Mouse (Mus musculus): ENCODE results near the gene Col4a3. TPM values are rescaled to one million over a fixed set of nuclear protein-coding genes. Genes with fewer than 3 reads are reported as not detected.

The Col4a3 gene
- polyA plus RNA-seq, 1 experiment from 2014 or later, result 0.59 TPM

DNA sequence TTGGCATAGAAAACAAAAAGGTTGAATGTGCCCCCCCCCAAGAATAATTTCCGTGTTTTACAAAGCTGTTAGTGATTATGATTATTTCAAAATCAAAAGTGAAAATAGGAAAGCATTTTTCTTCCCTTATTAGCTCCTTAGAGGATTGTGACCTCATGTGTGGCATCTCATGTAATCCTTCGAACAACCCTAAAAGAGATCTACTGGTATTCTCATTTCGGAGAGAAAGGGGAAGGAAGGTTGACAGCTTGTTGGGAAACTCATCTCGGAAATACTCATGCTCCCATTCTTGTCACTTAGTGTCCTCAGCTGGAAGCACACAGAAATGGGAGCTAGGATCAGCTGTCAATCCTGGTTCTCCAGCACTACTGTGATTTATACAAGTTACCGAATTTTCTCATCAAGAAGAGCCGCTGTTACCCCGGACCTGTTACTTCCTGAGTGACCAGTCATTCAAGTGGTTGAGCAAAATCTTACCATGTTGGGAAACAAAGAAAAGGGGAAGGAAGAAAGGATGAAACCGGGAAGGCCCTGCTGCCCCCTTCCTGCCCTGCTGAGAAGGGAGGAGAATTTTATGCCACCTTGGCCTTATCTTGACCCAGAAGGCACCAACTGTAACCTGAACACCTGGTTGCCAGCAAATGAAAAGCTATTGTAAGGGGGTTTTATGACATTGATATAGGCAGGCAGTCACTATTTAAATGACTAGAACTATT lies 174.9 kb downstream of the Col4a3 start:
- Histone ChIP-seq H3K36me3 (ENCODE audit: control insufficient read depth, insufficient read depth) (peaks cover 7% of the 10 kb centered on the region), H3K27ac (ENCODE audit: low read length) (no peak overlapping the region), H3K4me3 (ENCODE audit: low read length) (no peak overlapping the region), H3K4me1 (ENCODE audit: control insufficient read depth, insufficient read depth, low read length) (peaks cover 2% of the 10 kb centered on the region; the same call in 1 of the 2 replicates), H3K9me3 (replicated peaks; ENCODE audit: control insufficient read depth, low read length) (no peaks in the 10 kb centered on the region), H3K9ac (ENCODE audit: low read length) (no peak overlapping the region), H3K27me3 (ENCODE audit: control insufficient read depth, insufficient read depth, low read length) (no peaks in the 10 kb centered on the region), H3K4me2 (ENCODE audit: low read depth, low read length) (no peak overlapping the region)
- no peak for ATAC-seq (replicated peaks; ENCODE audit: extremely low read depth, insufficient read depth, low FRiP score)
- WGBS, result 86% methylated on average over 8 of the region's 8 CpGs

DNA sequence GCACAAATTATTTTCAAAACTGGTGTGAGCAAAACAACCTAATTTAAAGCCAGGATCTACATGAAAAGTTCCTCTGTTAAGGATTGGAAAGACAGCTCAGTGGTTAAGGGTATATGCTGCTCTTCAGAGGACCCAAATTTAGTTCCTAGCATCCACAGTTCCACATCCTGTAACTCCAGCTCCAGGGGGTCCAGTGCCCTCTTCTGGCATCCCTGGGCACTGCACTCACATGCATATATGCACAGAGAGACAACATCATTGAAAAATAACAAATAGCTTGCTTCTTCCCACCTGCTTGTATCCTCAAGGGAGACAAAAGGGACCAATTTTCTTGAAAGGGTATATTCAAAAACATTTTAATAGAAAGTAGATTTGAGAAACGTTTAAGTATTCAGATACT lies 175.6 kb downstream of the Col4a3 start:
- no peaks in the 10 kb centered on the region for H3K27me3 ChIP-seq (ENCODE audit: control insufficient read depth, insufficient read depth, low read length)
- H3K4me3 ChIP-seq (ENCODE audit: low read length), result no peak overlapping the region
- peaks cover 3% of the 10 kb centered on the region; the same call in 1 of the 2 replicates for H3K4me1 ChIP-seq (ENCODE audit: control insufficient read depth, insufficient read depth, low read length)
- H3K36me3 ChIP-seq (ENCODE audit: control insufficient read depth, insufficient read depth), result peaks cover 7% of the 10 kb centered on the region
- 81% methylated on average over 1 of the region's 1 CpGs for WGBS
- no peak overlapping the region for H3K4me2 ChIP-seq (ENCODE audit: low read depth, low read length)
- H3K9me3 ChIP-seq (replicated peaks; ENCODE audit: control insufficient read depth, low read length), result no peaks in the 10 kb centered on the region
- no peak for ATAC-seq (replicated peaks; ENCODE audit: extremely low read depth, insufficient read depth, low FRiP score)
- H3K9ac ChIP-seq (ENCODE audit: low read length), result no peak overlapping the region
- no peak overlapping the region for H3K27ac ChIP-seq (ENCODE audit: low read length)

DNA sequence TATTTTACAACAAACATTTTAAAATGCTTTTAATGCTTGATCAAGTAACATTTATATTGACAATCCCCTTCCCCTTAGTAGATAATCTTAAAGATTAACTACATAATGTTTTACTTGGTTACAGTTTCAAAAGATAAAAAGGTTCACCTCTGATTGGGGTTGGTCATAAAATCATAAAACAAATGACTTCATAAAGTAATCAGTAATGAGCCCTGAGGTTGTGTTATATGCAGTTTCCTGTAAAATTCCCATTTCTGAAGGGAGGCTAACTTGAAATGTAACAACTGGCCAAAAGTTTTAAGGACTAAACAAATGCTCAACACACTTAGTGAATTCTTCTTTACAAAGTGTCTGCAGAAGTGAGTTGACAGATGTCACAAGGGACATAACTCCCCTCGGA lies 179.5 kb downstream of the Col4a3 start:
- WGBS, result 18% methylated on average over 1 of the region's 1 CpGs
- no peaks in the 10 kb centered on the region for H3K27me3 ChIP-seq (ENCODE audit: control insufficient read depth, insufficient read depth, low read length)
- H3K9me3 ChIP-seq (replicated peaks; ENCODE audit: control insufficient read depth, low read length), result no peaks in the 10 kb centered on the region
- no peak for ATAC-seq (replicated peaks; ENCODE audit: extremely low read depth, insufficient read depth, low FRiP score)
- peaks cover 3% of the 10 kb centered on the region; the same call in 1 of the 2 replicates for H3K4me1 ChIP-seq (ENCODE audit: control insufficient read depth, insufficient read depth, low read length)
- peaks cover 7% of the 10 kb centered on the region for H3K36me3 ChIP-seq (ENCODE audit: control insufficient read depth, insufficient read depth)
- no peak overlapping the region for H3K4me3 ChIP-seq (ENCODE audit: low read length)
- no peak overlapping the region for H3K27ac ChIP-seq (ENCODE audit: low read length)
- no peak overlapping the region for H3K4me2 ChIP-seq (ENCODE audit: low read depth, low read length)
- H3K9ac ChIP-seq (ENCODE audit: low read length), result no peak overlapping the region

DNA sequence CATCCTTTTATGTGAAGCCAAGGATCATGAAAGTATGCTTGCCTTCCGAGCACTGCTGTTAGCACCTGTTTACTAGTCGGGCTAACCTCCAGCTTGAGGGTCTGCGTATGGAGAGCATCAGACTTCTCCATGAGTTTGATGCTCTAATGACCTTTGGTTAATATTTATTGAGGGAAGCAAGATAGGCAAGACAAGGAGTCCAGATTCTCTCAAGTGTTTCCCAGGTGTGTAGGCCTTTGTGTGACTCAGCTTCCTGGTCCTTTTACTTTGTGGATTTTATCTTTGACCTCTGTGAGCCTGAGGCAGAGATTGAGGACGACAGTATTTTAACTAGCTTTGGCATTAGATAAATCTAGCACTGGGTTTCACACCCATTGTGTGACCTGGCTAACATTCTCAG lies 179.9 kb downstream of the Col4a3 start:
- ATAC-seq (replicated peaks; ENCODE audit: extremely low read depth, insufficient read depth, low FRiP score), result no peak
- no peaks in the 10 kb centered on the region for H3K27me3 ChIP-seq (ENCODE audit: control insufficient read depth, insufficient read depth, low read length)
- peaks cover 3% of the 10 kb centered on the region; the same call in 1 of the 2 replicates for H3K4me1 ChIP-seq (ENCODE audit: control insufficient read depth, insufficient read depth, low read length)
- H3K36me3 ChIP-seq (ENCODE audit: control insufficient read depth, insufficient read depth), result peaks cover 7% of the 10 kb centered on the region
- H3K4me3 ChIP-seq (ENCODE audit: low read length), result no peak overlapping the region
- H3K27ac ChIP-seq (ENCODE audit: low read length), result no peak overlapping the region
- H3K9me3 ChIP-seq (replicated peaks; ENCODE audit: control insufficient read depth, low read length), result no peaks in the 10 kb centered on the region
- no peak overlapping the region for H3K4me2 ChIP-seq (ENCODE audit: low read depth, low read length)
- 40% methylated on average over 4 of the region's 4 CpGs for WGBS
- H3K9ac ChIP-seq (ENCODE audit: low read length), result no peak overlapping the region

DNA sequence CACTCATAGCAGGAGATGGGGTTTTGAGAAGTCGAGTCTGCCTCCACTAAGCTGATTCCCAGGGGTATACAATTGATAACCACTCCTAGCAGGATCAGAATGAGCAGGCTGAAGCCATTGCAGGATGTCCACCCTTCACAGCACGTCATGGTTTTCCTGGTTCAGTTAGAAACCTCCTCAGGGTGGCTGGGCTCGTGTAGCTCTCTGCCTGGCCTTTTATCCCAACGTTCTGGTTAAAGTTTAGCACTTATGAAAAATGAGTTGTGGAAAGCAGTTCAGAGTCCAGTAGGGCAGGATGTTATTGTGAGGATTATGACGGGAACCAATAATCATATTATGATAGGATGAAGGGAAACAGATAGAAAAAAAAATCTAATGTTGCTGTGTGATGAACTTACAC lies 181.5 kb downstream of the Col4a3 start, which contains the start of gene Tm4sf20:
Gene Tm4sf20 (minus strand): TSS at position 193 of the 400 bp plus-strand sequence.
- Histone ChIP-seq H3K4me3 (ENCODE audit: low read length) (no peak within 1 kb of the TSS), H3K9me3 (replicated peaks; ENCODE audit: control insufficient read depth, low read length) (no peaks in the 10 kb centered on the region), H3K27me3 (ENCODE audit: control insufficient read depth, insufficient read depth, low read length) (no peaks in the 10 kb centered on the region), H3K36me3 (ENCODE audit: control insufficient read depth, insufficient read depth) (no peaks in the 10 kb centered on the region), H3K4me2 (ENCODE audit: low read depth, low read length) (no peak within 1 kb of the TSS), H3K9ac (ENCODE audit: low read length) (no peak within 1 kb of the TSS), H3K27ac (ENCODE audit: low read length) (no peak within 1 kb of the TSS), H3K4me1 (ENCODE audit: control insufficient read depth, insufficient read depth, low read length) (peaks cover 3% of the 10 kb centered on the region; the same call in 1 of the 2 replicates)
- ATAC-seq (replicated peaks; ENCODE audit: extremely low read depth, insufficient read depth, low FRiP score), result no peak
- WGBS, result 57% methylated on average over 5 of the region's 5 CpGs

DNA sequence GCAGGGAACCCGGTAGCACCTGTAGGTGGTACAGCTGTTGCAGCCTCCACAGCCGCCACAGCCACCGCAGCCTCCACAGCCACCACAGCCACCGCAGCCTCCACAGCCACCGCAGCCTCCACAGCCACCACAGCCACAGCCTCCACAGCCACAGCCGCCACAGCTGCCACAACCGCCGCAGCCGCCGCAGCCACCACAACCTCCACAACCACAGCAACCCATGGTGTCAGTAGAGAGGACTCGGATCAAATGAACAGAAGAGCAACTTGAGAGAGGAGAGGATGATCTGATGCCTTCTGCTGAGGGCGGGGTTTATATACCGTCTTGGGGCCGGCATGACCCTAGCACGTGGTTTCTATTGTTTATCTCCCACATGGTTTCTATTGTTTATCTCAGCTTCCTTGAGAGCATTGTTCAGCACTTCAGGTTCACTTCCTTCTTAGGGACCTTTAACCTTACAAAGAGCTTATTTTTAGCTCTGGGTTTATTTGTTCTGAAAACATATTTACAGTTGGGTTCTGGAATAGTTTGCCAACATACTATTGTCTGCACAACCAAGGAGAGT lies 184.4 kb downstream of the Col4a3 start, which contains the start of gene Gm47791:
Gene Gm47791 (minus strand): TSS at position 222 of the 565 bp plus-strand sequence.
- Histone ChIP-seq H3K27me3 (ENCODE audit: control insufficient read depth, insufficient read depth, low read length) (no peaks in the 10 kb centered on the region), H3K9ac (ENCODE audit: low read length) (no peak within 1 kb of the TSS)

More for the DNA sequence above, 184.4 kb downstream of the Col4a3 start, which contains the start of gene Gm47791:
- Histone ChIP-seq H3K36me3 (ENCODE audit: control insufficient read depth, insufficient read depth) (no peaks in the 10 kb centered on the region), H3K27ac (ENCODE audit: low read length) (no peak within 1 kb of the TSS), H3K4me3 (ENCODE audit: low read length) (no peak within 1 kb of the TSS), H3K4me2 (ENCODE audit: low read depth, low read length) (no peak within 1 kb of the TSS), H3K4me1 (ENCODE audit: control insufficient read depth, insufficient read depth, low read length) (0 out of 2 replicates have a peak, but pooled peaks cover 3% of the 10 kb centered on the region), H3K9me3 (replicated peaks; ENCODE audit: control insufficient read depth, low read length) (no peaks in the 10 kb centered on the region)
- ATAC-seq (replicated peaks; ENCODE audit: extremely low read depth, insufficient read depth, low FRiP score), result no peak
- 79% methylated on average over 15 of the region's 15 CpGs for WGBS

Other genes starting within 250 kb of the Col4a3 start
- 0.67 and 1.4 TPM in 2 replicates for gene Col4a4, start 72 bp upstream of the Col4a3 start, polyA plus RNA-seq (2015; fragmentation: Nextera tagmentation; extraction: Ambion mirVana)
- gene Mff, start 138.0 kb downstream of the Col4a3 start, polyA plus RNA-seq (2015; fragmentation: Nextera tagmentation; extraction: Ambion mirVana), result 237 and 262 TPM in 2 replicates
- gene Tm4sf20, start 181.5 kb downstream of the Col4a3 start, polyA plus RNA-seq (2015; fragmentation: Nextera tagmentation; extraction: Ambion mirVana), result 0.67 TPM in 1 of 2 replicates, not detected in the other
- gene Gm47791, start 184.3 kb downstream of the Col4a3 start, polyA plus RNA-seq (2015; fragmentation: Nextera tagmentation; extraction: Ambion mirVana), result not detected in 2 replicates

All from heart, embryonic 16.5 days (tissue).